Mouse (Mus musculus): ENCODE data around the gene Arhgap19. TPM values are rescaled to one million over a fixed set of nuclear protein-coding genes. Genes with fewer than 3 reads are reported as not detected.

The Arhgap19 gene
- polyA plus RNA-seq, 1 experiment from 2014 or later = 10.6 TPM

- Histone ChIP-seq H3K4me2 (replicated peaks) (no peak overlapping the region), H3K9me3 (no peaks in the 10 kb centered on the region), H3K36me3 (no peaks in the 10 kb centered on the region), H3K27ac (replicated peaks) (no peak overlapping the region), H3K27me3 (no peaks in the 10 kb centered on the region), H3K4me3 (no peak overlapping the region), H3K4me1 (peaks cover 25% of the 10 kb centered on the region), H3K9ac (replicated peaks) (no peak overlapping the region)
- ATAC-seq (replicated peaks) = peak; percentile 58
- WGBS = 15% methylated on average over 15 of the region's 15 CpGs
These were observed 47.1 kb downstream of the Arhgap19 start for GRCm38 (mm10) chr19:41754760-41755159.

- Histone ChIP-seq H3K9me3 (no peaks in the 10 kb centered on the region), H3K27ac (replicated peaks) (no peak overlapping the region), H3K4me3 (no peak overlapping the region), H3K9ac (replicated peaks) (no peak overlapping the region), H3K27me3 (no peaks in the 10 kb centered on the region), H3K4me1 (peaks cover 30% of the 10 kb centered on the region), H3K36me3 (no peaks in the 10 kb centered on the region), H3K4me2 (replicated peaks) (no peak overlapping the region)
- no peak for ATAC-seq (replicated peaks)
- WGBS = 64% methylated on average over 11 of the region's 11 CpGs
These were observed 49.9 kb downstream of the Arhgap19 start for GRCm38 (mm10) chr19:41751906-41752305.

- ATAC-seq (replicated peaks) = no peak
- H3K9ac ChIP-seq (replicated peaks) = no peak overlapping the region
- peaks cover 65% of the 10 kb centered on the region for H3K4me1 ChIP-seq
- H3K4me2 ChIP-seq (replicated peaks) = no peak overlapping the region
- H3K27ac ChIP-seq (replicated peaks) = no peak overlapping the region
- no peaks in the 10 kb centered on the region for H3K9me3 ChIP-seq
- H3K36me3 ChIP-seq = no peaks in the 10 kb centered on the region
- no peaks in the 10 kb centered on the region for H3K27me3 ChIP-seq
- H3K4me3 ChIP-seq = no peak overlapping the region
- 88% methylated on average over 14 of the region's 14 CpGs for WGBS
These were observed 54.4 kb downstream of the Arhgap19 start for GRCm38 (mm10) chr19:41747436-41747835.

GRCm38 (mm10) chr19:41745941-41746557 lies 55.8 kb downstream of the Arhgap19 start:
- Histone ChIP-seq H3K9me3 (no peaks in the 10 kb centered on the region), H3K4me3 (no peak overlapping the region), H3K4me2 (replicated peaks) (no peak overlapping the region), H3K9ac (replicated peaks) (no peak overlapping the region), H3K27me3 (no peaks in the 10 kb centered on the region), H3K4me1 (peaks cover 70% of the 10 kb centered on the region), H3K27ac (replicated peaks) (peak overlapping the region; percentile 72), H3K36me3 (no peaks in the 10 kb centered on the region)
- 9% methylated on average over 15 of the region's 15 CpGs for WGBS
- ATAC-seq (replicated peaks) = peak; percentile 93

GRCm38 (mm10) chr19:41743396-41743795 lies 58.5 kb downstream of the Arhgap19 start, which contains the start of gene Slit1:
Gene Slit1 (minus strand): TSS chr19:41743665.
- Histone ChIP-seq H3K27me3 (no peaks in the 10 kb centered on the region), H3K36me3 (no peaks in the 10 kb centered on the region), H3K4me1 (peaks cover 88% of the 10 kb centered on the region), H3K4me2 (replicated peaks) (peak within 1 kb of the TSS; percentile 84), H3K27ac (replicated peaks) (peak within 1 kb of the TSS; percentile 79), H3K9ac (replicated peaks) (peak within 1 kb of the TSS; percentile 78), H3K4me3 (peak within 1 kb of the TSS; percentile 74), H3K9me3 (no peaks in the 10 kb centered on the region)
- ATAC-seq (replicated peaks) = peak; percentile 23
- under 1% methylated on average over 44 of the region's 44 CpGs for WGBS

GRCm38 (mm10) chr19:41738896-41739295 lies 63.0 kb downstream of the Arhgap19 start:
- no peak for ATAC-seq (replicated peaks)
- 10% methylated on average over 4 of the region's 4 CpGs for WGBS
- Histone ChIP-seq H3K9ac (replicated peaks) (0 out of 2 replicates have a peak overlapping the region, but pooled peaks have one; percentile 25), H3K4me3 (peak overlapping the region; percentile 27), H3K27me3 (0 out of 2 replicates have a peak, but pooled peaks cover 3% of the 10 kb centered on the region), H3K4me2 (replicated peaks) (peak overlapping the region; percentile 84), H3K27ac (replicated peaks) (peak overlapping the region; percentile 82), H3K9me3 (no peaks in the 10 kb centered on the region), H3K4me1 (peaks cover 87% of the 10 kb centered on the region), H3K36me3 (no peaks in the 10 kb centered on the region)

GRCm38 (mm10) chr19:41738429-41738805 lies 63.4 kb downstream of the Arhgap19 start:
- Histone ChIP-seq H3K36me3 (no peaks in the 10 kb centered on the region), H3K27me3 (0 out of 2 replicates have a peak, but pooled peaks cover 3% of the 10 kb centered on the region), H3K27ac (replicated peaks) (peak overlapping the region; percentile 82), H3K4me3 (peak overlapping the region; percentile 27), H3K9me3 (no peaks in the 10 kb centered on the region), H3K4me2 (replicated peaks) (peak overlapping the region; percentile 84), H3K9ac (replicated peaks) (peak overlapping the region; percentile 25; the same call in 1 of the 2 replicates), H3K4me1 (peaks cover 82% of the 10 kb centered on the region)
- ATAC-seq (replicated peaks) = peak; percentile 51
- WGBS = 3% methylated on average over 14 of the region's 14 CpGs

GRCm38 (mm10) chr19:41737657-41738428 lies 64.0 kb downstream of the Arhgap19 start:
- H3K4me3 ChIP-seq = peak overlapping the region; percentile 27
- peaks cover 77% of the 10 kb centered on the region for H3K4me1 ChIP-seq
- peak; percentile 78 for ATAC-seq (replicated peaks)
- H3K36me3 ChIP-seq = no peaks in the 10 kb centered on the region
- H3K27ac ChIP-seq (replicated peaks) = peak overlapping the region; percentile 82
- H3K4me2 ChIP-seq (replicated peaks) = peak overlapping the region; percentile 84
- H3K9me3 ChIP-seq = no peaks in the 10 kb centered on the region
- 0 out of 2 replicates have a peak, but pooled peaks cover 3% of the 10 kb centered on the region for H3K27me3 ChIP-seq
- peak overlapping the region; percentile 25; the same call in 1 of the 2 replicates for H3K9ac ChIP-seq (replicated peaks)
- 1% methylated on average over 18 of the region's 18 CpGs for WGBS

GRCm38 (mm10) chr19:41734685-41735084 lies 67.2 kb downstream of the Arhgap19 start:
- Histone ChIP-seq H3K4me1 (peaks cover 45% of the 10 kb centered on the region), H3K27ac (replicated peaks) (no peak overlapping the region; the same call in 1 of the 2 replicates)
- WGBS = 4% methylated on average over 10 of the region's 10 CpGs

GRCm38 (mm10) chr19:41725491-41725890 lies 76.4 kb downstream of the Arhgap19 start:
- WGBS = 31% methylated on average over 2 of the region's 2 CpGs
- Histone ChIP-seq H3K4me1 (peaks cover 18% of the 10 kb centered on the region), H3K9me3 (no peaks in the 10 kb centered on the region), H3K27me3 (no peaks in the 10 kb centered on the region), H3K27ac (replicated peaks) (peak overlapping the region; percentile 86), H3K4me2 (replicated peaks) (no peak overlapping the region), H3K9ac (replicated peaks) (no peak overlapping the region), H3K36me3 (peaks cover 10% of the 10 kb centered on the region; the same call in 1 of the 2 replicates), H3K4me3 (no peak overlapping the region)
- ATAC-seq (replicated peaks) = peak; percentile 59; the same call in 1 of the 2 replicates

More at GRCm38 (mm10) chr19:41734685-41735084, 67.2 kb downstream of the Arhgap19 start:
- Histone ChIP-seq H3K36me3 (peaks cover 5% of the 10 kb centered on the region; the same call in 1 of the 2 replicates), H3K27me3 (0 out of 2 replicates have a peak, but pooled peaks cover 3% of the 10 kb centered on the region), H3K4me3 (no peak overlapping the region), H3K9ac (replicated peaks) (no peak overlapping the region), H3K9me3 (no peaks in the 10 kb centered on the region), H3K4me2 (replicated peaks) (no peak overlapping the region)
- ATAC-seq (replicated peaks) = peak; percentile 41

- 9% methylated on average over 9 of the region's 9 CpGs for WGBS
- Histone ChIP-seq H3K9me3 (no peaks in the 10 kb centered on the region), H3K4me1 (peaks cover 18% of the 10 kb centered on the region), H3K4me3 (no peak overlapping the region), H3K27ac (replicated peaks) (peak overlapping the region; percentile 86), H3K9ac (replicated peaks) (no peak overlapping the region), H3K4me2 (replicated peaks) (no peak overlapping the region; the same call in 1 of the 2 replicates), H3K36me3 (peaks cover 8% of the 10 kb centered on the region; the same call in 1 of the 2 replicates), H3K27me3 (no peaks in the 10 kb centered on the region)
- ATAC-seq (replicated peaks) = peak; percentile 56
These were observed 76.9 kb downstream of the Arhgap19 start for GRCm38 (mm10) chr19:41724831-41725470.
